Mouse (Mus musculus) midbrain, embryonic 12.5 days (tissue): ENCODE results near the gene Lrp2. TPM values are rescaled to one million over a fixed set of nuclear protein-coding genes. Genes with fewer than 3 reads are reported as not detected.

Experiments used
- ATAC-seq: fragments of 200-750 bp; cut with Nextera tagmentation; 2 replicates; pipeline ENCODE4 v1.8.0; 2017; ENCODE audit warnings: low read depth, moderate TSS enrichment, moderate library complexity; ENCODE audit not compliant: low FRiP score
- H3K27ac ChIP-seq: fragments of 300-500 bp; sonication (generic); replicated peaks from 2 replicates; pipeline ENCODE4 v1.5.1; 2016; ENCODE audit warnings: mild to moderate bottlenecking
- H3K27me3 ChIP-seq: fragments of 300-500 bp; sonication (generic); 2 replicates; pipeline ENCODE4 v1.6.1; 2016; ENCODE audit warnings: mild to moderate bottlenecking
- H3K36me3 ChIP-seq: fragments of 300-500 bp; sonication (generic); 2 replicates; pipeline ENCODE4 v1.6.1; 2016
- H3K4me1 ChIP-seq: fragments of 300-500 bp; sonication (generic); 2 replicates; pipeline ENCODE4 v1.6.1; 2016
- H3K4me2 ChIP-seq: fragments of 300-500 bp; sonication (generic); replicated peaks from 2 replicates; pipeline ENCODE4 v1.6.1; 2016; ENCODE audit warnings: mild to moderate bottlenecking, moderate library complexity
- H3K4me3 ChIP-seq: fragments of 300-500 bp; sonication (generic); 2 replicates; pipeline ENCODE4 v1.5.1; 2016; ENCODE audit warnings: mild to moderate bottlenecking
- H3K9ac ChIP-seq: fragments of 300-500 bp; sonication (generic); replicated peaks from 2 replicates; pipeline ENCODE4 v1.6.1; 2016; ENCODE audit warnings: mild to moderate bottlenecking, moderate library complexity
- H3K9me3 ChIP-seq: fragments of 300-500 bp; sonication (generic); 2 replicates; pipeline ENCODE4 v1.6.1; 2016; ENCODE audit warnings: mild to moderate bottlenecking
- WGBS: fragments of 180-500 bp; shearing (Covaris S2); methylation state at CpG from one replicate; pipeline ENCODE4 v1.1.7; 2016; 5-methylcytosine and 5-hydroxymethylcytosine counted together
- polyA plus RNA-seq: library from polyadenylated mRNA; unstranded; fragments of >200 nt; fragmentation: Nextera tagmentation; extraction: Ambion mirVana; gene quantifications from 2 replicates; pipeline ENCODE4 v1.2.1, GENCODE M21; 2016

Lrp2 gene
- polyA plus RNA-seq, 1 experiment from 2014 or later, result 5.7 TPM

GRCm38 (mm10) chr2:69386118-69386871, 199.6 kb downstream of the Lrp2 start:
- Histone ChIP-seq H3K27me3 (no peaks in the 10 kb centered on the region), H3K36me3 (no peaks in the 10 kb centered on the region), H3K4me1 (no peaks in the 10 kb centered on the region), H3K27ac (no peak overlapping the region), H3K4me3 (no peak overlapping the region), H3K9me3 (no peaks in the 10 kb centered on the region), H3K4me2 (no peak overlapping the region), H3K9ac (no peak overlapping the region)
- 92% methylated on average over 3 of the region's 3 CpGs for WGBS
- ATAC-seq, result no peak

- Histone ChIP-seq H3K27me3 (no peaks in the 10 kb centered on the region), H3K36me3 (no peaks in the 10 kb centered on the region), H3K9ac (no peak overlapping the region), H3K4me3 (no peak overlapping the region), H3K4me1 (0 out of 2 replicates have a peak, but pooled peaks cover 4% of the 10 kb centered on the region), H3K9me3 (no peaks in the 10 kb centered on the region), H3K4me2 (no peak overlapping the region), H3K27ac (no peak overlapping the region)
- no peak for ATAC-seq
- 93% methylated on average over 5 of the region's 5 CpGs for WGBS
These were observed 203.0 kb downstream of the Lrp2 start for GRCm38 (mm10) chr2:69382838-69383237.

- 58% methylated on average over 8 of the region's 8 CpGs for WGBS
- no peak for ATAC-seq
- no peak overlapping the region for H3K9ac ChIP-seq
- no peak overlapping the region for H3K27ac ChIP-seq
- H3K9me3 ChIP-seq, result no peaks in the 10 kb centered on the region
- 0 out of 2 replicates have a peak, but pooled peaks cover 4% of the 10 kb centered on the region for H3K4me1 ChIP-seq
- no peaks in the 10 kb centered on the region for H3K36me3 ChIP-seq
- no peak overlapping the region for H3K4me3 ChIP-seq
- H3K4me2 ChIP-seq, result no peak overlapping the region
- H3K27me3 ChIP-seq, result no peaks in the 10 kb centered on the region
These were observed 204.1 kb downstream of the Lrp2 start for GRCm38 (mm10) chr2:69381740-69382139.

GRCm38 (mm10) chr2:69380281-69380680, 205.6 kb downstream of the Lrp2 start, which contains the start of gene Dhrs9:
TSS of gene Dhrs9 (plus strand) at chr2:69380445.
- Histone ChIP-seq H3K4me2 (no peak within 1 kb of the TSS), H3K4me3 (no peak within 1 kb of the TSS), H3K9ac (no peak within 1 kb of the TSS), H3K36me3 (no peaks in the 10 kb centered on the region), H3K27me3 (no peaks in the 10 kb centered on the region), H3K27ac (no peak within 1 kb of the TSS), H3K9me3 (no peaks in the 10 kb centered on the region), H3K4me1 (0 out of 2 replicates have a peak, but pooled peaks cover 4% of the 10 kb centered on the region)
- ATAC-seq, result no peak
- 87% methylated on average over 13 of the region's 13 CpGs for WGBS

- WGBS, result 68% methylated on average over 1 of the region's 1 CpGs
- Histone ChIP-seq H3K4me1 (0 out of 2 replicates have a peak, but pooled peaks cover 4% of the 10 kb centered on the region), H3K36me3 (no peaks in the 10 kb centered on the region), H3K27ac (no peak overlapping the region), H3K27me3 (no peaks in the 10 kb centered on the region), H3K4me3 (no peak overlapping the region), H3K9me3 (no peaks in the 10 kb centered on the region), H3K4me2 (no peak overlapping the region), H3K9ac (no peak overlapping the region)
- ATAC-seq, result no peak
These were observed 206.1 kb downstream of the Lrp2 start for GRCm38 (mm10) chr2:69379801-69380200.

- Histone ChIP-seq H3K36me3 (no peaks in the 10 kb centered on the region), H3K4me3 (no peak overlapping the region), H3K27me3 (no peaks in the 10 kb centered on the region), H3K4me1 (0 out of 2 replicates have a peak, but pooled peaks cover 4% of the 10 kb centered on the region), H3K9me3 (no peaks in the 10 kb centered on the region), H3K27ac (no peak overlapping the region), H3K4me2 (no peak overlapping the region), H3K9ac (no peak overlapping the region)
- no peak for ATAC-seq
- WGBS, result 78% methylated on average over 2 of the region's 2 CpGs
These were observed 209.1 kb downstream of the Lrp2 start for GRCm38 (mm10) chr2:69376780-69377179.

Other genes starting within 250 kb of the Lrp2 start
- not detected in 2 replicates for gene Abcb11, start 243.4 kb downstream of the Lrp2 start, polyA plus RNA-seq
- gene Dhrs9, start 205.6 kb downstream of the Lrp2 start, polyA plus RNA-seq, result not detected in 2 replicates
- gene Bbs5, start 61.1 kb upstream of the Lrp2 start, polyA plus RNA-seq, result 18.6 and 21.1 TPM in 2 replicates
- gene Klhl41, start 84.1 kb upstream of the Lrp2 start, polyA plus RNA-seq, result 0.27 and 0.34 TPM in 2 replicates
- 16.2 and 18.2 TPM in 2 replicates for gene Fastkd1, start 127.5 kb upstream of the Lrp2 start, polyA plus RNA-seq
- gene Ppig, start 136.5 kb upstream of the Lrp2 start, polyA plus RNA-seq, result 146 and 151 TPM in 2 replicates
- gene Ccdc173, start 203.5 kb upstream of the Lrp2 start, polyA plus RNA-seq, result 4.8 and 5.1 TPM in 2 replicates
- gene Phospho2, start 203.6 kb upstream of the Lrp2 start, polyA plus RNA-seq, result 33.9 and 36.2 TPM in 2 replicates
- 41.0 and 51.6 TPM in 2 replicates for gene Klhl23, start 235.9 kb upstream of the Lrp2 start, polyA plus RNA-seq